17 mouse cellular contexts compared by ENCODE assay signal in the genomic region with DNA sequence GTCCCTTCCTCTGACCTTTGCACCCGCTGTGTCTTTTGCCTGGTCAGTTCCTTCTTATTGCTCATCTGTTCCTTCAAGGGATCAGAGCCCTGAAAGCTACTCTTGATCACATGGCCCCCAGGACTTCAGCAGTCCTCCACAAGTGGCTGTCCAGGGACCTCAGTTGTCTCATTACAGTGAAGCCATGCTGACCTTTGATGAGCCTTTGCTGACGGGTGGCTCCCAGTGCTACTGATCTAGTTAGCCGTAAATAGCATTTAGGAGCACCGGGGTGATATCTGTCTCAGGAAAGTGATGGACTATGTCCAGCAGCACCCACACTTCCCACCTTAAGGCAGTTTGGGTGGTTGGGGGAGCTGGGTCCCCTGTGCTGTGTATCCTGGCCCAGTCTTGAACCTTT.
DNase-seq lines count a peak whose midpoint lies in the region; ATAC-seq and TF ChIP-seq lines count a peak whose summit lies in the region.
"Had no signal": no experiment of that assay in that cellular context is flagged by ENCODE, and none has a peak within 500 bp of the region (broad histone marks: within the 10 kb centered on the region; RNA-seq: fewer than 3 reads in every experiment).

No protein-coding gene starts in this region.

- H3K27ac ChIP-seq in heart, embryonic 13.5 days (replicated peaks): no peak overlapping the region
- H3K27ac ChIP-seq in lung, postnatal 0 days (ENCODE audit: low read length): 0 out of 2 replicates have a peak overlapping the region, but pooled peaks have one; percentile 15
- H3K27ac ChIP-seq in stomach, embryonic 16.5 days (ENCODE audit: low read length): no peak overlapping the region
- H3K27ac ChIP-seq: embryonic facial prominence, embryonic 13.5 days; forebrain, embryonic 15.5 days; hindbrain, embryonic 10.5 days had no signal

- H3K27me3 ChIP-seq in heart, embryonic 13.5 days (replicated peaks): no peaks in the 10 kb centered on the region
- H3K27me3 ChIP-seq in lung, postnatal 0 days (replicated peaks; ENCODE audit: insufficient read depth, low read length): no peaks in the 10 kb centered on the region
- H3K27me3 ChIP-seq in stomach, embryonic 16.5 days (ENCODE audit: control insufficient read depth, insufficient read depth, low read length): no peaks in the 10 kb centered on the region
- H3K27me3 ChIP-seq: embryonic facial prominence, embryonic 13.5 days; forebrain, embryonic 15.5 days had no signal

- no peak for TF ChIP-seq CTCF in lung, postnatal 0 days (IDR thresholded peaks at IDR 0.05)
- TF ChIP-seq CTCF in lung, adult 2 months (IDR thresholded peaks at IDR 0.05; ENCODE audit: insufficient read depth, low read length): no peak

- H3K36me3 ChIP-seq in heart, embryonic 13.5 days: peaks cover 49% of the 10 kb centered on the region
- 0 out of 2 replicates have a peak, but pooled peaks cover 11% of the 10 kb centered on the region for H3K36me3 ChIP-seq in lung, postnatal 0 days (ENCODE audit: insufficient read depth, low read length)
- peaks cover 5% of the 10 kb centered on the region; the same call in 1 of the 2 replicates for H3K36me3 ChIP-seq in stomach, embryonic 16.5 days (ENCODE audit: control insufficient read depth, insufficient read depth, low read length)

- H3K4me2 ChIP-seq in heart, embryonic 13.5 days: no peak overlapping the region
- no peak overlapping the region for H3K4me2 ChIP-seq in lung, postnatal 0 days (replicated peaks; ENCODE audit: low read depth, low read length)
- no peak overlapping the region for H3K4me2 ChIP-seq in stomach, embryonic 16.5 days (ENCODE audit: low read depth, low read length)
- H3K4me2 ChIP-seq: embryonic facial prominence, embryonic 13.5 days; forebrain, embryonic 15.5 days had no signal

- WGBS in heart, embryonic 13.5 days: 62% methylated on average over 4 of the region's 4 CpGs
- WGBS in lung, postnatal 0 days: 89% methylated on average over 4 of the region's 4 CpGs
- 93% methylated on average over 4 of the region's 4 CpGs for WGBS in lung, adult 2 months
- WGBS in stomach, embryonic 16.5 days: 77% methylated on average over 4 of the region's 4 CpGs

- ATAC-seq in heart, embryonic 13.5 days (ENCODE audit: extremely low read depth, insufficient number of reproducible peaks, low FRiP score, low TSS enrichment): no peak
- no peak for ATAC-seq in lung, postnatal 0 days
- ATAC-seq in stomach, embryonic 16.5 days (ENCODE audit: insufficient read depth, low FRiP score): no peak
- ATAC-seq: forebrain, embryonic 15.5 days; hindbrain, embryonic 16.5 days; inflammation-experienced regulatory T-cells, adult 6 months had no signal

- DNase-seq in heart, adult 18-20 months: no peak
- no peak for DNase-seq in lung, postnatal 0 days (ENCODE audit: low spot score)
- no peak for DNase-seq in lung, adult 2 months
- DNase-seq in right cerebral cortex, postnatal 10 days (ENCODE audit: low spot score in 2 of 2): no peak
- DNase-seq in thymus, postnatal 10 days (ENCODE audit: low spot score in 2 of 2): no peak
- DNase-seq: adrenal gland, postnatal 25 days; cerebellum, adult 18-20 months; cerebellum, adult 9-11 months; cerebellum, postnatal 36 days; gastrocnemius, postnatal 14 days had no signal

- peaks cover 87% of the 10 kb centered on the region for H3K4me1 ChIP-seq in heart, embryonic 13.5 days
- peaks cover 33% of the 10 kb centered on the region for H3K4me1 ChIP-seq in lung, postnatal 0 days (ENCODE audit: insufficient read depth, low read depth, low read length)
- H3K4me1 ChIP-seq in lung, adult 2 months (ENCODE audit: control insufficient read depth, insufficient read depth, low read length): peaks cover 26% of the 10 kb centered on the region
- peaks cover 51% of the 10 kb centered on the region for H3K4me1 ChIP-seq in stomach, embryonic 16.5 days (ENCODE audit: control insufficient read depth, insufficient read depth, low read length)

- H3K9ac ChIP-seq in heart, embryonic 13.5 days: 0 out of 2 replicates have a peak overlapping the region, but pooled peaks have one; percentile 13
- H3K9ac ChIP-seq in lung, postnatal 0 days (replicated peaks; ENCODE audit: low read depth): no peak overlapping the region
- H3K9ac ChIP-seq in stomach, embryonic 16.5 days (ENCODE audit: low read length): 0 out of 2 replicates have a peak overlapping the region, but pooled peaks have one; percentile 1
- H3K9ac ChIP-seq: embryonic facial prominence, embryonic 13.5 days; forebrain, embryonic 15.5 days had no signal

- no peak overlapping the region for H3K4me3 ChIP-seq in heart, embryonic 13.5 days
- no peak overlapping the region for H3K4me3 ChIP-seq in lung, postnatal 0 days (ENCODE audit: low read depth, low read length)
- no peak overlapping the region for H3K4me3 ChIP-seq in lung, adult 2 months (replicated peaks; ENCODE audit: extremely low read depth, low read depth, low read length)
- H3K4me3 ChIP-seq in stomach, embryonic 16.5 days (replicated peaks; ENCODE audit: low read length): no peak overlapping the region
- H3K4me3 ChIP-seq: embryonic facial prominence, embryonic 13.5 days; forebrain, embryonic 15.5 days; hindbrain, embryonic 10.5 days had no signal

- TF ChIP-seq EP300 in lung, postnatal 0 days (IDR thresholded peaks at IDR 0.05): no peak

- TF ChIP-seq POLR2A in lung, adult 2 months (IDR thresholded peaks at IDR 0.05; ENCODE audit: borderline replicate concordance, extremely low read depth, low read depth, low read length): no peak

- H3K9me3 ChIP-seq in heart, embryonic 13.5 days: no peaks in the 10 kb centered on the region
- no peaks in the 10 kb centered on the region for H3K9me3 ChIP-seq in lung, postnatal 0 days (ENCODE audit: low read length)
- H3K9me3 ChIP-seq in stomach, embryonic 16.5 days (replicated peaks; ENCODE audit: control insufficient read depth, low read length): no peaks in the 10 kb centered on the region
- H3K9me3 ChIP-seq: embryonic facial prominence, embryonic 13.5 days; forebrain, embryonic 15.5 days; hindbrain, embryonic 10.5 days had no signal
